Mouse (Mus musculus) E14TG2a.4 (cell line): ENCODE data around the gene Tst.

Experiments used
- CTCF ChIP-seq: conservative IDR thresholded peaks from 2 replicates; pipeline ENCODE4 v1.5.1; 2014; ENCODE audit warnings: low read length
- NANOG ChIP-seq: IDR thresholded peaks from 2 replicates; pipeline ENCODE4 v1.6.1; 2014; ENCODE audit warnings: borderline replicate concordance, low read length, mixed read lengths

DNA sequence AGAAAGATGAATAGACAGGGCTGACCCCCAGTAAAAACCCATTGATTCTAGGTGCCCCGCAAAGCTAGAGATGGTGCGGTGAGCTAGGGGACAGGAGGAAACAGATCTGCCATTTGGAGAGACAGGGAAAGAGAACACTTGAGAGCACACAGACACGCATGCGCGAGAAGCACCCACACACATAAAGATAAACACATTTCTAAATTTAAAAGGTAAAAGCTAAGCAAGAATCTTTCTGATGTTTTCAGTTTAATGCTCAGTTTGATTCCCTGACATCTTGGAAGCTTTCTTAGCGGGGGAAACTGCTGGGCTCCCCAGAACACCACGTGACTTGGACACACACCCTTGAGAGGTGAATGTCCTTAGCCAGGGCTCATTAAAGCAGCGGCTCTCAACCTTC lies 38.8 kb downstream of the Tst start:
- TF ChIP-seq CTCF (no peak), NANOG (no peak)
